Mouse (Mus musculus) liver, postnatal 0 days (tissue): ENCODE measurements around the gene Brinp2.

Source experiments
- CTCF ChIP-seq: sonication (generic); IDR thresholded peaks from 2 replicates; pipeline ENCODE4 v1.5.1; 2016; ENCODE audit warnings: antibody characterized with exemption, low read depth
- EP300 ChIP-seq: IDR thresholded peaks from 2 replicates; pipeline ENCODE4 v1.6.1; 2016; ENCODE audit warnings: antibody characterized with exemption, low read depth, mild to moderate bottlenecking

- TF ChIP-seq CTCF, result no peak
- TF ChIP-seq EP300, result no peak
Measured at GRCm38 (mm10) chr1:158390693-158391092, 34.6 kb upstream of the Brinp2 start.
